Mouse (Mus musculus) gonadal fat pad, adult 2 months (tissue): ENCODE results near the gene Dsp. TPM values are rescaled to one million over a fixed set of nuclear protein-coding genes. Genes with fewer than 3 reads are reported as not detected.

Experiments used
- DNase-seq: peaks from one replicate; pipeline ENCODE4 v3.0.0-alpha.2; 2012; ENCODE audit warnings: low read depth
- polyA plus RNA-seq: library from polyadenylated mRNA; depleted of rRNA; stranded (reverse); fragments of >200 nt; gene quantifications from 2 replicates; pipeline ENCODE4 v1.2.3, GENCODE M21; 2012; rRNA removed

Gene Dsp
- polyA plus RNA-seq, 1 experiment = 11.0 TPM

DNA sequence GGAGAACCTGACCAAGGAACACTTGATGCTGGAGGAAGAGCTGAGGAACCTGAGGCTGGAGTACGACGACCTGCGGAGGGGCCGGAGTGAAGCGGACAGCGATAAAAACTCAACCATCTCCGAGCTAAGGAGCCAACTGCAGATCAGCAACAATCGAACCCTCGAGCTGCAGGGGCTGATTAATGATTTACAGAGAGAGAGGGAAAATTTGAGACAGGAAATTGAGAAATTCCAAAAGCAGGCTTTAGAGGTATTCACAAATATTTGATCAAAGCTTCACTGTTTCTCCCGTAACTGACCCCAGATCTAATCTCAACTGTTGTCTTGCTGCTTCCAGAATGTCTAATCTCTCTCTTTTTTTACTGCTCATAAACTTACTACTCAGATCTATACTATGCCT is 42.3 kb downstream of the Dsp start:
- DNase-seq = no peak

DNA sequence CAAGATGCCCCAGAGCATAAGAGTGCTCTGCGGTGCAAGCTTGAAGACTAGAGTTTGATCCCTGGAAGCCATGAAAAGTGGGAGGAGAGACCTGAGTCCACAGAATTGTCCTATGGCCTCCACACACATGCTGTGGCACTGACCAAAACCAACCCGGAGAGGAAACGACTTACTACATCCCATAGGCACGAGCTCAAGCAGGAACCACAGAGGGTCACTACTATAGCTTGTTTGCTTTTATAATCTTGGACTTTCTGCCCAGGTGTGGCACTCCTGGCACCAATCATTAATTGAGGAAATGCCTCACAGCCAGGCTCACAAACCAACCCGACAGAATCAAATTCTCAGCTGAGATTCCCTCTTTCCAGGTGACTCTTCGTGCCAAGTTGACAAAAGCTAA is 50.3 kb downstream of the Dsp start:
- DNase-seq = no peak

GRCm38 (mm10) chr13:38204171-38204570 is 53.1 kb downstream of the Dsp start:
- DNase-seq = no peak

- DNase-seq = peak; percentile 36
Observed at GRCm38 (mm10) chr13:38204702-38205482, 53.8 kb downstream of the Dsp start, which contains the start of gene Snrnp48. TSS of gene Snrnp48 (plus strand) at chr13:38204938.

DNA sequence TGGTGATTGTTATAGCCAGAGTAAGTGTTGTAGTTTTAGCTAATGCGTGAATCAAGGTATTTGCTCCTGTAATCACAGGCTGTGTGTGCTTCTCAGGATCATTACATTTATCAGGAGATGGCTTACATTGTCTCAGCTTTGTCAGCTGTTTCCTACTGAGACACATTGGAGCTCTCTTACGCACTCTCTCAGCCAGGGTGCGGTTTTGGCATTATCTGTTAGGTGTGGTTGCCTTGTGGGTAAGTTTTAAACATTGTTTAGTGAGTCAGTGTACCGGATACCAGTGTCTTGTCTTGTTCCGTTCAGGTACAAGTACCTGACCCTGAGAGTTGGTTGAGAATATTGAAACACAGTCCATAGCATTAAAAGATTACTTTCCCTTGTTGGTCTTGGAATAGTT is 60.0 kb downstream of the Dsp start:
- DNase-seq = no peak

GRCm38 (mm10) chr13:38218686-38219085 is 67.6 kb downstream of the Dsp start:
- DNase-seq = no peak

DNA sequence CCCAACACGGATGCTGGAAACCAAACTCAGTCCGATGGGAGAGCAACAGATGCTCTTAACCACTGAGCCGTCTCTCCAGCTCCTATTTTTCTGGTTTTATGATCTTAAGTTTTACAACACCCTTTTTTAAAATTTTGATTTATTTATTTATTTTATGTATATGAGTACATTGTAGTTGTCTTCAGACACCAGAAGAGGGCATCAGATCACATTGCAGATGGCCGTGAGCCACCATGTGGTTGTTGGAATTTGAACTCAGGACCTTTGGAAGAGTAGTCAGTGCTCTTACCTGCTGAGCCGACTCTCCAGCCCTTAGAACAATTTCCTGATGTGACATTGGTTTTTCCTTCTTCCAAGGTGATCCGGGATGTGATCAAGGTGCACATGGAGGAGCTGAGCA is 69.2 kb downstream of the Dsp start:
- DNase-seq = no peak

DNA sequence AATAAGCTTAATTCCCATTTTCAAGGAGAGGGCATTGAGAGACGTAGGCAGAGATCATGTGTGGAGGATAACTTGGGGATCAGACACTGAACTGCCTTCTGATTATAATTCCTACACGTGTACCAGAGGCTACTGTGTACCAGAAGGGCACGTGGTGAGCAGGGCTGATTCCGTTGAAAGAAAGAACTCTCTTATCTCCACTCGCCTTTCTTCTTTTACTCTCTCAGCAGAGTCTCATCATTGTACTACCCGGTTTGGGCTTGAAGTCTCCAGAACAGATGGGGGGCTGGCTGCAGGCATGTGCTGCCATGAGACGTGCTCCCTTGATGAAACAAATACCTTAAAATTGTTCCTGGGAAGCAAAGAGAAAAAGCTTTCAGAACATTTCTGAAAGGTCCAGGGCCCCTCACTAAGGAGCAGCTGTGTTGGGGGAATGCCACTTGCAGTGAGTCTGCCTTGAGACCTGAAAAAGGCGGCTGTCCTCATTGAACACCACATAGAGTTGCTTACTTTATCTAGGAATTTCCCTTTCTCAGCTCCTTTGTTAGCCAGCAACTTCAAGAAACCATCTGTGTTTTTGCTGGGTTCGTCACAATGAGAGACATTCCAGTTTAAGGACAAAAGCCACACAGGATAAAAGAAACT is 79.2 kb downstream of the Dsp start:
- DNase-seq = no peak

DNA sequence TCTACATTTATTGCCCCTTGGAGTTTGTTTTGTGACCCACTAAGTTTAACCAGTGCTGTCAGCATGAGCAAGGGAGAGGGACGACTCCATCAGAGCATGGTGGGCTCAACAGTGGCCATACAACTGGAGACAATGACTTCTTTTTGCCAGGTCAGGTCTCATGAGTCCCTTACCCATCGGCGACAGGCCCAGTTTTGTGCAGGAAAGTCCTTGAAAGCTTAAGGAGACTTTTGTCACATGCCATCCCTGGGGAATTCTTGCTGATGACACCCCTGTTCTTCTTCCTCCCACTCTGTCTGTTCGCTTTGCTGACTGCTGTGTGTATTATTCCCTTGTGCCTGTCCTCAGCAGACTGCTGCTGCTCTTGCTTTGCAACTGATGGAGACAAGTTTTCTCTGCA is 81.3 kb downstream of the Dsp start:
- DNase-seq = no peak

DNA sequence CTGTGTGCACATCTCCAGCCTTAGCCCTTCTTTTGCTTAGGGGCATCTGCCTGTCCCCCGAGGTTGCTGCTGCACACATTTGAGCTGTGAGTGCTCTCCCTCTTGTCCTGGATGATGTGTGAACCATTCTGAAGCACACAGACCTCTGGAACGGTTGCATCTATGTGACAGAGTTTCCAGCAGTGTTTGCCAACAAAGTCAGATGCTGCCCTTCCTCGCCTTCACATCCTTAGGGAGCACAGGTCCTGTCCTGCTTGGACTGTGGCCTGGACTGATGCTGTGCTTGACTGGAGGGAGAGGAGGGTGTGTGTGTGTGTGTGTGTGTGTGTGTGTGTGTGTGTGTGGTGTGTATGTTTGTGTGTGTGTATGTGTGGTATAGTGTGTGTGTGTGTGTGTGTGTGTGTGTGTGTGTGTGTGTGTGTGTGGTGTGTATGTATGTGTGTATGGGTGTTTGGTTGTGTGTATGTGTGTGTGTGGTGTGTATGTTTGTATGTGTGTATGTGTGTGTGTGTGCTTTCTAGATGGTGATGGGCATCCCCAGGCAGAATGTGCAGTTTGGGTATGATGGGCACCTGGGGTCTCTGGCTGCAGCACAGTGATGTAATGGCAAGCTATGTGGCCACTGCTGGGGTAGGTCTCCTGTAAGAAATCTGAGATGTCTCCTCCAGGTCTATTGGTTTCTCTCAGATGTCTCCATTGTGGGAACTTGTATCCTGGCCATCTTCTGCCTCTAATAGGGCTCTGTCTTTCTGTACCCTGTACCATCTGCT is 81.9 kb downstream of the Dsp start:
- no peak for DNase-seq

GRCm38 (mm10) chr13:38234651-38235050 is 83.6 kb downstream of the Dsp start:
- no peak for DNase-seq

DNA sequence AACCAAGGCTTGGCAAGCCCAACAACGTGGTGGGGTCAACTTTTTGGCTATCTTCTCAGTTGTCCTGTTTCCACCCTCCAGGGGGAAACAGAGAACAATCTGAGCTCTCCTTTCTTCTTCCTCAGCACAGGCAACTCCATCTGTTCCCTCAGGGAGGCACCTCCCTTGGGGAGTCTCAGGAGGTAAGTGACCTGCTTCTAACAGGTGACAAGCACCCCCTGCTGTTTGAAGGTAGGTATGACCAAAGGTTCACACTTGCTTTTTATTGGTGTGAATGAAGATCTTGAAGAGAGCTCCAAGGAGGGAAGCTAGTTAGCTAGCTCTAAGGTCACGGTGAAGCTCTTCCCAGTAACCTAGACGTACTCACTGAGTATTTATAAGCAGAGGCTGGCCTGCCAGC is 84.3 kb downstream of the Dsp start:
- no peak for DNase-seq

DNA sequence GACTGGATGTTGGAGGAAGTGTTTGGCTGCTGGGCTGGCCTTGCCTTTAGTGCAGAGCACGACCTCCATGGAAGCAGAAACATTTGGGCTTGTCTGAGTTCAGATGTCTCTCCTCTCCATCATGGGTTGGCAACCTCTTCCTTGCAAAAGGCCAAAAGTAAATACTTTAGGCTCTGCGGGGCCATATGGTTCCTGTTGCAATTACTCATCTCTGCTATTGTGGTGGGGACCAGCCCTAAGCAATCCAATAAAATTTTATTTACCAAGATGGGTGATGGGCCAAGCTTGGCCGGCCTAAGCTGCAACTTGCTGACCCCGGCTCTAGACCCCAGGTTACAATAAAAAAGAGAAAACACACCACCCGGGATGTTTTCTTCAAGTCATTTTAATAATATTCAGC is 97.1 kb downstream of the Dsp start:
- no peak for DNase-seq

Other genes with a start within 250 kb of the Dsp start
- 17.2 and 21.7 TPM in 2 replicates for gene Ssr1, start 157.1 kb upstream of the Dsp start, polyA plus RNA-seq
- 14.6 and 18.2 TPM in 2 replicates for gene Riok1, start 114.3 kb upstream of the Dsp start, polyA plus RNA-seq
- gene Cage1, start 114.2 kb upstream of the Dsp start, polyA plus RNA-seq = 0.57 and 0.99 TPM in 2 replicates
- 24.6 and 28.9 TPM in 2 replicates for gene Snrnp48, start 53.6 kb downstream of the Dsp start, polyA plus RNA-seq
- 14.3 and 15.6 TPM in 2 replicates for gene Bmp6, start 193.8 kb downstream of the Dsp start, polyA plus RNA-seq